In the genomic region with DNA sequence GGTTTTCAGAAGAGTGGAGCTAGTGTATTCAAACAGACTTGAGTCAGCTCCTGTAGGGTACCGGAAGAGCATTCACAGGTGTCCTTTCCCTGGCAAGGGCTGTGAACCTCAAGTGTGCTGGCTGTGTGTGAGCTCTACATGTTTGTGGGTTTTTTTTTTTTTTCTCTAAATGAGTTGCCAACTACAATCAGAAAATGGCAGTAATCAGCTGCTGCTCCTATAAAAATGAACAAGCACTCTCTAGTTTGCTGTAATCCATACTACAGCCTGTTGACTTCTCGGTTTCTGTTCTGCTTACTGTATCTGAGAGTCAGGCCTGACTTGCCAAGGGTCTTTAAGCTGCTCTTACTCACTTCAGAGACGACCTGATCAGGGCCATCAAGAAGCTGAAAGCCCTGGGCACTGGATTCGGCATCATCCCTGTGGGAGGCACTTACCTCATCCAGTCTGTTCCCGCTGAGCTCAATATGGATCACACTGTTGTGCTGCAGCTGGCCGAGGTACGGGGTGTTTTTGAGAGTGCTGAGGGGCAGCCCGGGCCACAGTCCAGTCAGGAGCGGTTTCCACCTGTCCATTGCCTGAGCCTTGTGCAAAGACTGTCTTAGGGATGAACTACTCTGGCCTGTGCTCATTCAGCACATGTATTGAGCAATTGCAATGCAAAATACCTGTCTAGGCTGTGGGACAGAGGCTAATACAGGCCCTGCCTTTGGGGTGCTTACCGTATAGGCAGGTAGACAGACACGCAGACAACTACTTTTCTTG, we compare ENCODE assay signal across 29 mouse cellular contexts. TPM values are rescaled to one million over a fixed set of nuclear protein-coding genes. Genes with fewer than 3 reads are reported as not detected.
DNase-seq lines count a peak whose midpoint lies in the region; ATAC-seq and TF ChIP-seq lines count a peak whose summit lies in the region.
"Had no signal": no experiment of that assay in that cellular context is flagged by ENCODE, and none has a peak within 500 bp of the region (broad histone marks: within the 10 kb centered on the region; RNA-seq: fewer than 3 reads in every experiment).

No protein-coding gene starts in this region.

- dilution Hi-C loops in CH12.LX (cut with MboI; ENCODE audit: extremely low pct_ligation_motif_present, extremely low pct_unique_long_range_greater_than_20kb, low sequenced_read_pairs) = no loop called here

- no peaks in the 10 kb centered on the region for H3K9me3 ChIP-seq in midbrain, embryonic 11.5 days (ENCODE audit: control insufficient read depth, low read length)
- no peaks in the 10 kb centered on the region for H3K9me3 ChIP-seq in midbrain, embryonic 10.5 days (replicated peaks)
- no peaks in the 10 kb centered on the region for H3K9me3 ChIP-seq in CH12.LX (replicated peaks; ENCODE audit: low read length)
- H3K9me3 ChIP-seq: embryonic facial prominence, embryonic 12.5 days; embryonic facial prominence, embryonic 15.5 days; heart, embryonic 12.5 days; heart, embryonic 15.5 days; hindbrain, embryonic 10.5 days; hindbrain, embryonic 13.5 days; intestine, embryonic 15.5 days had no signal

- TF ChIP-seq EP300 in CH12.LX (IDR thresholded peaks at IDR 0.05; ENCODE audit: low read length) = peak; percentile 86

- H3K27me3 ChIP-seq in midbrain, embryonic 11.5 days (ENCODE audit: control insufficient read depth, insufficient read depth, low read length) = no peaks in the 10 kb centered on the region
- H3K27me3 ChIP-seq in midbrain, embryonic 10.5 days (ENCODE audit: low read depth, poor library complexity, severe bottlenecking) = no peaks in the 10 kb centered on the region
- no peaks in the 10 kb centered on the region for H3K27me3 ChIP-seq in CH12.LX (replicated peaks)
- H3K27me3 ChIP-seq: embryonic facial prominence, embryonic 12.5 days; embryonic facial prominence, embryonic 15.5 days; heart, embryonic 12.5 days; heart, embryonic 15.5 days; hindbrain, embryonic 13.5 days; intestine, embryonic 15.5 days had no signal

- no peaks in the 10 kb centered on the region for H3K4me1 ChIP-seq in midbrain, embryonic 11.5 days (ENCODE audit: control insufficient read depth, insufficient read depth, low read length)
- H3K4me1 ChIP-seq in midbrain, embryonic 10.5 days = no peaks in the 10 kb centered on the region
- H3K4me1 ChIP-seq in CH12.LX (ENCODE audit: control insufficient read depth in 1 of 2, insufficient read depth in 2 of 2) = peaks cover 14 to 67% of the 10 kb centered on the region in 2 experiments
- H3K4me1 ChIP-seq: embryonic facial prominence, embryonic 12.5 days; embryonic facial prominence, embryonic 15.5 days; heart, embryonic 15.5 days; hindbrain, embryonic 10.5 days; hindbrain, embryonic 13.5 days; intestine, embryonic 15.5 days had no signal

- no peak for TF ChIP-seq RAD21 in CH12.LX (IDR thresholded peaks at IDR 0.05; ENCODE audit: low read depth, low read length)

- no peak overlapping the region for H3K4me3 ChIP-seq in midbrain, embryonic 11.5 days (ENCODE audit: low read depth, low read length)
- no peak overlapping the region for H3K4me3 ChIP-seq in midbrain, embryonic 10.5 days
- H3K4me3 ChIP-seq in CH12.LX (replicated peaks in 1 of 3; ENCODE audit: low read depth in 2 of 3, low read length in 2 of 3, poor library complexity in 1 of 3) = no peak overlapping the region
- H3K4me3 ChIP-seq: embryonic facial prominence, embryonic 12.5 days; embryonic facial prominence, embryonic 15.5 days; heart, embryonic 12.5 days; heart, embryonic 15.5 days; hindbrain, embryonic 10.5 days; hindbrain, embryonic 13.5 days; intestine, embryonic 15.5 days had no signal

- H3K27ac ChIP-seq in midbrain, embryonic 11.5 days (ENCODE audit: low read depth, low read length) = no peak overlapping the region
- no peak overlapping the region for H3K27ac ChIP-seq in midbrain, embryonic 10.5 days (replicated peaks)
- H3K27ac ChIP-seq in CH12.LX (ENCODE audit: insufficient read depth, low read depth) = peak overlapping the region; percentile 78
- H3K27ac ChIP-seq: embryonic facial prominence, embryonic 12.5 days; embryonic facial prominence, embryonic 15.5 days; heart, embryonic 15.5 days; hindbrain, embryonic 10.5 days; hindbrain, embryonic 13.5 days; intestine, embryonic 15.5 days had no signal

- H3K9ac ChIP-seq in midbrain, embryonic 11.5 days (ENCODE audit: low read length) = no peak overlapping the region
- H3K9ac ChIP-seq in CH12.LX (ENCODE audit: insufficient read depth, low read depth) = no peak overlapping the region
- H3K9ac ChIP-seq: embryonic facial prominence, embryonic 12.5 days; embryonic facial prominence, embryonic 15.5 days; heart, embryonic 12.5 days; heart, embryonic 15.5 days; hindbrain, embryonic 13.5 days; intestine, embryonic 15.5 days had no signal

- TF ChIP-seq CTCF in CH12.LX (conservative IDR thresholded peaks at IDR 0.05 in 1 of 2, IDR thresholded peaks at IDR 0.05 in 1 of 2; ENCODE audit: low read depth in 2 of 2, low read length in 2 of 2) = no peak

- DNase-seq in midbrain, embryonic 11.5 days (ENCODE audit: low spot score, missing footprints) = peak; percentile 59
- DNase-seq in midbrain, embryonic 10.5 days (ENCODE audit: low spot score) = no peak
- DNase-seq in CH12.LX (ENCODE audit: extremely low read depth) (peak; percentile 66), ZHBTc4 (ENCODE audit: low read depth, low spot score) (peak; percentile 27)
- DNase-seq in ovary, adult 18-20 months (ENCODE audit: low spot score) = no peak
- DNase-seq in urinary bladder, adult 18-20 months (ENCODE audit: low spot score in 2 of 2) = no peak
- DNase-seq: adrenal gland, adult 8-10 months; adrenal gland, postnatal 25 days; cerebellum, adult 11-12 months; cerebellum, adult 8-10 months; cerebellum, postnatal 10 days; gastrocnemius, postnatal 25 days; heart, adult 18-20 months; heart, postnatal 10 days; heart, postnatal 36 days had no signal

- no peak for ATAC-seq in midbrain, embryonic 11.5 days (ENCODE audit: low FRiP score)
- ATAC-seq: activated CD4-positive, CD25-positive, alpha-beta regulatory T cell, adult 4 months; forebrain, embryonic 14.5 days; hindbrain, embryonic 16.5 days; intestine, embryonic 15.5 days had no signal

- peaks cover 16% of the 10 kb centered on the region for H3K36me3 ChIP-seq in midbrain, embryonic 11.5 days (ENCODE audit: control insufficient read depth, insufficient read depth, low read length)
- peaks cover 84% of the 10 kb centered on the region for H3K36me3 ChIP-seq in midbrain, embryonic 10.5 days
- H3K36me3 ChIP-seq in CH12.LX (replicated peaks in 1 of 2; ENCODE audit: control insufficient read depth in 1 of 2, insufficient read depth in 1 of 2, low read length in 1 of 2) = peaks cover 47 to 82% of the 10 kb centered on the region in 2 experiments

- H3K4me2 ChIP-seq in midbrain, embryonic 11.5 days = no peak overlapping the region
- no peak overlapping the region for H3K4me2 ChIP-seq in CH12.LX (ENCODE audit: insufficient read depth, low read depth, poor library complexity, severe bottlenecking)
- H3K4me2 ChIP-seq: embryonic facial prominence, embryonic 12.5 days; embryonic facial prominence, embryonic 15.5 days; heart, embryonic 12.5 days; heart, embryonic 15.5 days; hindbrain, embryonic 13.5 days; intestine, embryonic 15.5 days had no signal

- in situ Hi-C loops in CH12.LX (cut with MboI; ENCODE audit: low pct_ligation_motif_present, low pct_unique_long_range_greater_than_20kb, low sequenced_read_pairs) = no loop called here

- 88% methylated on average over 11 of the region's 11 CpGs for WGBS in midbrain, embryonic 11.5 days
- WGBS in midbrain, embryonic 10.5 days = 88% methylated on average over 11 of the region's 11 CpGs

- H3K79me2 ChIP-seq in CH12.LX (replicated peaks; ENCODE audit: control insufficient read depth, extremely low read depth, insufficient read depth, poor library complexity, severe bottlenecking) = no peaks in the 10 kb centered on the region

- no peak for TF ChIP-seq POLR2A in CH12.LX (IDR thresholded peaks at IDR 0.05; ENCODE audit: low read depth, low read length)

TF ChIP-seq in CH12.LX, 34 proteins besides CTCF, POLR2A, EP300 and RAD21 (continues in another document):
- TF ChIP-seq HCFC1 (IDR thresholded peaks at IDR 0.05; ENCODE audit: low read depth, low read length) (no peak), ETS1 (conservative IDR thresholded peaks at IDR 0.05; ENCODE audit: low read depth, low read length) (peak; percentile 64; the same call in 1 of the 2 replicates), NELFE (IDR thresholded peaks at IDR 0.05; ENCODE audit: low read depth, low read length) (no peak), MAZ (IDR thresholded peaks at IDR 0.05; ENCODE audit: low read depth, low read length) (no peak), UBTF (IDR thresholded peaks at IDR 0.05; ENCODE audit: low read depth, low read length) (no peak)

RNA-seq across cellular contexts. Expression of a gene that starts 10.3 kb away (rescaled TPM):
- polyA plus RNA-seq in midbrain, embryonic 11.5 days (2014; fragmentation: Nextera tagmentation; extraction: Ambion mirVana) = 36.7 and 43.0 TPM in 2 replicates
- 106 and 110 TPM in 2 replicates for polyA plus RNA-seq in midbrain, embryonic 10.5 days (2016; fragmentation: Nextera tagmentation; extraction: Ambion mirVana)
- 113 and 133 TPM in 2 replicates for total RNA-seq in CH12.LX (2012; rRNA removed)
- 66.9 and 70.8 TPM in 2 replicates for total RNA-seq in CH12.LX (2014; rRNA removed)
- 199 and 208 TPM in 2 replicates for polyA plus RNA-seq in CH12.LX (2012; ENCODE audit: insufficient read length, low read depth)

RNA-seq across cellular contexts. Expression of a gene that starts 20.2 kb away (rescaled TPM):
- 21.5 and 22.3 TPM in 2 replicates for polyA plus RNA-seq in midbrain, embryonic 11.5 days (2014; fragmentation: Nextera tagmentation; extraction: Ambion mirVana)
- 25.0 and 27.0 TPM in 2 replicates for polyA plus RNA-seq in midbrain, embryonic 10.5 days (2016; fragmentation: Nextera tagmentation; extraction: Ambion mirVana)
- total RNA-seq in CH12.LX (2012; rRNA removed) (51.3 and 60.4 TPM in 2 replicates), CH12.LX (2014; rRNA removed) (62.1 and 64.2 TPM in 2 replicates)
- polyA plus RNA-seq in CH12.LX (2012; ENCODE audit: insufficient read length, low read depth) = 66.0 and 67.8 TPM in 2 replicates

RNA-seq across cellular contexts. Expression of a gene that starts 20.6 kb away (rescaled TPM):
- not detected in 2 replicates for polyA plus RNA-seq in midbrain, embryonic 11.5 days (2014; fragmentation: Nextera tagmentation; extraction: Ambion mirVana)
- polyA plus RNA-seq in midbrain, embryonic 10.5 days (2016; fragmentation: Nextera tagmentation; extraction: Ambion mirVana) = not detected in 2 replicates
- not detected in 2 replicates for total RNA-seq in CH12.LX (2012; rRNA removed)
- not detected in 2 replicates for total RNA-seq in CH12.LX (2014; rRNA removed)
- polyA plus RNA-seq in CH12.LX (2012; ENCODE audit: insufficient read length, low read depth) = not detected in 2 replicates
- total RNA-seq: adrenal gland, adult 8-10 months; adrenal gland, postnatal 25 days; gastrocnemius, adult 8-10 months; gastrocnemius, postnatal 25 days; heart, adult 18-20 months; heart, postnatal 10 days; heart, postnatal 36 days had no signal
- polyA plus RNA-seq: activated CD4-positive, CD25-positive, alpha-beta regulatory T cell, adult 4 months; brain, embryonic 14.5 days; embryonic facial prominence, embryonic 12.5 days; embryonic facial prominence, embryonic 15.5 days; forebrain, embryonic 11.5 days; forebrain, embryonic 14.5 days; gonadal fat pad, adult 2 months; heart, embryonic 12.5 days; heart, embryonic 15.5 days; hindbrain, embryonic 10.5 days; hindbrain, embryonic 13.5 days; hindbrain, embryonic 16.5 days had no signal

RNA-seq across cellular contexts. Expression of a gene that starts 30.5 kb away (rescaled TPM):
- polyA plus RNA-seq in midbrain, embryonic 11.5 days (2014; fragmentation: Nextera tagmentation; extraction: Ambion mirVana) = 405 and 437 TPM in 2 replicates
- polyA plus RNA-seq in midbrain, embryonic 10.5 days (2016; fragmentation: Nextera tagmentation; extraction: Ambion mirVana) = 534 and 550 TPM in 2 replicates
- 851 and 995 TPM in 2 replicates for total RNA-seq in CH12.LX (2012; rRNA removed)
- 669 and 778 TPM in 2 replicates for total RNA-seq in CH12.LX (2014; rRNA removed)
- 788 and 969 TPM in 2 replicates for polyA plus RNA-seq in CH12.LX (2012; ENCODE audit: insufficient read length, low read depth)

RNA-seq across cellular contexts. Expression of a gene that starts 39.2 kb away (rescaled TPM):
- 92.9 and 95.1 TPM in 2 replicates for polyA plus RNA-seq in midbrain, embryonic 11.5 days (2014; fragmentation: Nextera tagmentation; extraction: Ambion mirVana)
- 176 and 190 TPM in 2 replicates for polyA plus RNA-seq in midbrain, embryonic 10.5 days (2016; fragmentation: Nextera tagmentation; extraction: Ambion mirVana)
- total RNA-seq in CH12.LX (2012; rRNA removed) (under 0.01 TPM in 1 of 2 replicates, not detected in the other), CH12.LX (2014; rRNA removed) (not detected in 2 replicates)
- polyA plus RNA-seq in CH12.LX (2012; ENCODE audit: insufficient read length, low read depth) = not detected in 2 replicates
- total RNA-seq: gastrocnemius, adult 8-10 months; gastrocnemius, postnatal 25 days had no signal

Comparison
In these comparisons a context has a peak if more than half of its experiments do, and no peak if none do; other contexts are left out.
1. DNase-seq: peak in midbrain, embryonic 11.5 days (single experiment), CH12.LX (single experiment) and ZHBTc4 (single experiment); none in midbrain, embryonic 10.5 days (single experiment), ovary, adult 18-20 months (single experiment) and urinary bladder, adult 18-20 months (0 of 2).